Mouse (Mus musculus) midbrain, embryonic 14.5 days (tissue): ENCODE data around the gene Dazl. TPM values are rescaled to one million over a fixed set of nuclear protein-coding genes. Genes with fewer than 3 reads are reported as not detected.

ENCODE experiments used
- ATAC-seq: fragments of 200-750 bp; cut with Nextera tagmentation; 2 replicates; pipeline ENCODE4 v1.8.0; 2017; ENCODE audit warnings: moderate number of reproducible peaks, moderate library complexity; ENCODE audit not compliant: low FRiP score, low TSS enrichment
- DNase-seq: peaks from one replicate; pipeline ENCODE4 v3.0.0-alpha.2; 2015
- H3K27ac ChIP-seq: fragments of 300-500 bp; sonication (generic); replicated peaks from 2 replicates; pipeline ENCODE4 v1.5.1; 2014; ENCODE audit warnings: mild to moderate bottlenecking, low read depth, low read length, moderate library complexity
- H3K27me3 ChIP-seq: fragments of 300-500 bp; sonication (generic); 2 replicates; pipeline ENCODE4 v1.6.1; 2014; ENCODE audit warnings: low read length, control low read depth, mixed read lengths; ENCODE audit not compliant: control insufficient read depth, insufficient read depth
- H3K36me3 ChIP-seq: fragments of 300-500 bp; sonication (generic); 2 replicates; pipeline ENCODE4 v1.6.1; 2014; ENCODE audit warnings: low read length, control low read depth; ENCODE audit not compliant: control insufficient read depth, insufficient read depth
- H3K4me1 ChIP-seq: fragments of 300-500 bp; sonication (generic); 2 replicates; pipeline ENCODE4 v1.6.1; 2014; ENCODE audit warnings: mild to moderate bottlenecking, antibody characterized with exemption, low read length, control low read depth; ENCODE audit not compliant: control insufficient read depth, insufficient read depth
- H3K4me2 ChIP-seq: fragments of 300-500 bp; sonication (generic); 2 replicates; pipeline ENCODE4 v1.6.1; 2014; ENCODE audit warnings: mild to moderate bottlenecking, low read length, moderate library complexity
- H3K4me3 ChIP-seq: fragments of 300-500 bp; sonication (generic); replicated peaks from 2 replicates; pipeline ENCODE4 v1.5.1; 2014; ENCODE audit warnings: low read depth, low read length
- H3K9ac ChIP-seq: fragments of 300-500 bp; sonication (generic); replicated peaks from 2 replicates; pipeline ENCODE4 v1.6.1; 2014; ENCODE audit warnings: mild to moderate bottlenecking, low read length, moderate library complexity
- H3K9me3 ChIP-seq: fragments of 300-500 bp; sonication (generic); 2 replicates; pipeline ENCODE4 v1.6.1; 2016; ENCODE audit warnings: low read length, control low read depth, mixed read lengths; ENCODE audit not compliant: control insufficient read depth
- WGBS: fragments of 180-500 bp; shearing (Covaris S2); extraction: QIAGEN DNeasy Blood & Tissue Kit; methylation state at CpG from one replicate; pipeline ENCODE4 v1.1.7; 2014; 5-methylcytosine and 5-hydroxymethylcytosine counted together
- polyA plus RNA-seq: library from polyadenylated mRNA; unstranded; fragments of >200 nt; fragmentation: Nextera tagmentation; extraction: Ambion mirVana; gene quantifications from 2 replicates; pipeline ENCODE4 v1.2.1, GENCODE M21; 2014

Dazl gene
- 0.36 and 0.55 TPM in 2 replicates for polyA plus RNA-seq

GRCm38 (mm10) chr17:50293241-50293731 is at the start of gene Dazl:
Dazl (minus strand) TSS chr17:50293636.
- H3K27ac ChIP-seq = peak within 1 kb of the TSS; percentile 60
- H3K9ac ChIP-seq = peak within 1 kb of the TSS; percentile 51
- H3K4me1 ChIP-seq = no peaks in the 10 kb centered on the region
- ATAC-seq (peak; percentile 32), DNase-seq (no peak)
- H3K9me3 ChIP-seq = peaks cover 13% of the 10 kb centered on the region; the same call in 1 of the 2 replicates
- peak within 1 kb of the TSS; percentile 42 for H3K4me3 ChIP-seq
- H3K27me3 ChIP-seq = no peaks in the 10 kb centered on the region
- H3K4me2 ChIP-seq = peak within 1 kb of the TSS; percentile 57
- H3K36me3 ChIP-seq = no peaks in the 10 kb centered on the region
- WGBS = 92% methylated on average over 43 of the region's 43 CpGs

DNA sequence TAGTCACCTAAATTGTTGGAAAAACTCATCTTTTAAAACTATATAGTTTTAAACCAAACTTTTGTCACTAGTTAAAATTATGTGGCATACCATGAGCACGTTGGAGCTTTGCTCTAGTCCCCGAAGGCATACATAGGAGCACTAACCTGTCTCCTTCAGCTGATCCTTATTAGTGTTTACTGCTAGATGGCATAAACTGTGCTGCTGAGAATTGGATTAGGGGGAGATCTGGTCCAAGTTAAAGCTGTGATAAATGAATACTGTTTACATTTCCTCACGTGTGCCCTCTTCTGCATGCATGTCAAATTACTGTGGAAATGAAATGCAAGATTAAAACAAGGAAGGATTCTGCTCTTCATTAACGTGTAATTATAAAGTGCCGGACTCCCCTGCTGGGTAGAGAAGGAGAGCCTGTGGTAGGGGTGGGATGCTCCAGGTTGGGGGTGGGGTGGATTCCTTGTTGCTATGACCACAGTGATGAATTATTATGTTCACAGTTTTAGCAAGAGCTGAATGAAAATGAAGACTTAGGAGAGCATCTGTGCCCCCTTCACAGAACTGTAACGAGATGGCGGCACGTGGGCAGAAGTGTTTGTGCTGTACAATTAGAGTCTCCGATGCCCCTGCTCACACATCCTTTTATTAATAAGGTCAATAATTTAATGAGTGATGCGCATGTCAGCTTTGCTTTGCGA is 48.6 kb upstream of the Dazl start:
- H3K4me2 ChIP-seq = no peak overlapping the region
- ATAC-seq (peak; percentile 34; the same call in 1 of the 2 replicates), DNase-seq (peak; percentile 53)
- no peaks in the 10 kb centered on the region for H3K9me3 ChIP-seq
- no peak overlapping the region for H3K27ac ChIP-seq
- no peaks in the 10 kb centered on the region for H3K27me3 ChIP-seq
- no peak overlapping the region for H3K4me3 ChIP-seq
- H3K9ac ChIP-seq = no peak overlapping the region
- 64% methylated on average over 11 of the region's 11 CpGs for WGBS
- H3K4me1 ChIP-seq = 0 out of 2 replicates have a peak, but pooled peaks cover 5% of the 10 kb centered on the region
- no peaks in the 10 kb centered on the region for H3K36me3 ChIP-seq

DNA sequence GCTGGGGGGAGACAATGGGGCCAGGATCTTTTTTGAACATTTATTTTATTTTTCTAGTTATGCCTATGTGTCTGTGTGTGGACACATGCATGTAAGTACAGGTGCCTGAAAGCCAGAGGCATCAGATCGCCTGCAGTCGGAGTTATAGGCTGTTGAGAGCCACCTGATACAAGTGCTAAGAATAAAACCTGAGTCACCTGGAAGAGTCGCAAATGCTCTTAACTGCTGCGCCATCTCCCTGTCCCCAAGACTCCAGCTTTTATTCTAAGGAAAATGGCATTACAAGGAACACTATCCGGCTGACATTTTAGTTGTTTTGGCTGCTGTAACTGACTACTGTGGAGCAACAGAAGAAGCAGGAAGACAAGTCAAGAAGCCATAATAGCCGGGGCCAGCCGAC is 45.5 kb upstream of the Dazl start:
- H3K9me3 ChIP-seq = no peaks in the 10 kb centered on the region
- H3K27me3 ChIP-seq = no peaks in the 10 kb centered on the region
- WGBS = 92% methylated on average over 7 of the region's 7 CpGs
- no peak overlapping the region for H3K27ac ChIP-seq
- DNase-seq = no peak
- no peak overlapping the region for H3K4me3 ChIP-seq
- H3K9ac ChIP-seq = no peak overlapping the region
- ATAC-seq = no peak
- H3K36me3 ChIP-seq = no peaks in the 10 kb centered on the region
- no peak overlapping the region for H3K4me2 ChIP-seq
- H3K4me1 ChIP-seq = 0 out of 2 replicates have a peak, but pooled peaks cover 5% of the 10 kb centered on the region

- H3K27ac ChIP-seq = no peak overlapping the region
- ATAC-seq = no peak
These were observed 42.3 kb upstream of the Dazl start for GRCm38 (mm10) chr17:50335776-50336175.

DNA sequence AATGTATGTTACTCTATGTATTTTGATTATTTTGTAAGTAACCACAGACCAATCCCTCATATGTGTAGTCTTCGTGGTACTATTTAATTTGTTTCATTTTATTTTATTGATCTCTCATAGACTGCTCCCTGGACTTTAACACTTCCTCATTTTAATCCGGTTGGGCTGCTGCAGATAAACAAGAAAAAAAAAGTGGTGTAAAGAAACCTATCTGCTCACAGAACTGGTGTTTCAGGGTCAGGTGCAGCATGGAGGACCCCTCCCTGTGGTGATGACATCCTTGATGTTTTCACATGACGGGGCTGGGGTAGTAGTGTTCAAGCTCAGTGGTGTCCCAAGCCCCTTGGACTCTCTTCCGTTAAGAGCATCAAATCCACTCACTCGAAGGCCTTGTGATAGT is 41.3 kb upstream of the Dazl start:
- no peak overlapping the region for H3K27ac ChIP-seq
- ATAC-seq (no peak), DNase-seq (no peak)
- no peaks in the 10 kb centered on the region for H3K36me3 ChIP-seq
- H3K4me1 ChIP-seq = no peaks in the 10 kb centered on the region
- no peak overlapping the region for H3K4me2 ChIP-seq
- no peak overlapping the region for H3K4me3 ChIP-seq
- WGBS = 91% methylated on average over 5 of the region's 5 CpGs
- no peaks in the 10 kb centered on the region for H3K9me3 ChIP-seq
- H3K9ac ChIP-seq = no peak overlapping the region
- H3K27me3 ChIP-seq = no peaks in the 10 kb centered on the region

More at GRCm38 (mm10) chr17:50335776-50336175, 42.3 kb upstream of the Dazl start:
- WGBS = 80% methylated on average over 2 of the region's 2 CpGs
- Histone ChIP-seq H3K36me3 (no peaks in the 10 kb centered on the region), H3K4me2 (no peak overlapping the region), H3K27me3 (no peaks in the 10 kb centered on the region), H3K9ac (no peak overlapping the region), H3K4me1 (no peaks in the 10 kb centered on the region), H3K4me3 (no peak overlapping the region), H3K9me3 (no peaks in the 10 kb centered on the region)
- no peak for DNase-seq

DNA sequence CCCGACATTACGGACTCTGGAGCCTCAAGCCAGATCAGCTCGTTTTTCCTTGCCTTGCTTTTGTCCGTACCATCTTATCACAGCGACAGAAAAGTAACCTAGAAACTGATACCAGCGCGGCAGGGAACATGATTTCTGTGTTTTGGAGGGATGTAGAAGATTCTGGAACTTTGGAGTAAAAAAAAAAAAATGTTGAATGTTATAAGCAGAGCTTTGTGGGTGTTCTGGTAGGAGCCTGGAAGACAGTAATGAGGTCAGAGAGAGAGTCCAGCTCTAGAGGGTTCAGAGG is 38.5 kb upstream of the Dazl start:
- Histone ChIP-seq H3K9me3 (no peaks in the 10 kb centered on the region), H3K27ac (no peak overlapping the region), H3K4me1 (no peaks in the 10 kb centered on the region), H3K4me3 (no peak overlapping the region), H3K4me2 (no peak overlapping the region), H3K36me3 (no peaks in the 10 kb centered on the region), H3K27me3 (no peaks in the 10 kb centered on the region), H3K9ac (no peak overlapping the region)
- DNase-seq (no peak), ATAC-seq (no peak)
- WGBS = 96% methylated on average over 7 of the region's 7 CpGs

- no peak for DNase-seq
- WGBS = 95% methylated on average over 8 of the region's 8 CpGs
- H3K36me3 ChIP-seq = no peaks in the 10 kb centered on the region
These were observed 38.0 kb upstream of the Dazl start for GRCm38 (mm10) chr17:50331171-50332011.

DNA sequence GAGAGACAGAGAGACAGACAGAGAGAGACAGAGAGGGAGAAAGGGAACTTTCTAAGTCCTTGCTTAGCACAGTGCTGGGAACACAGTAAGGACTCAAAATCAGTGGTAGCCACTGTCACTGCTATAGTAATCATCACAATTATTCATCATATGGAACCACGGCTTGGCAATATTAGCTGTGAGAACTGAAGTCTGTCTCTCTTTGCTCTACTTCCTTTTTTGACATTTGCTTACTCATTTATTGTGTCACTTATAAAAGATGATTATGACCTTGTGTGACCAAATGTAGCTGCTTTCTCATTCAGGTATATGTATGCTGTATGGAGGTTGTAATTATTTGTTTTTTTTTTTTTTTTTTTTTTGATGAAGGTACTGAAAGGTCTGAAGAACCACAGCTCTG is 36.8 kb upstream of the Dazl start:
- H3K4me3 ChIP-seq = no peak overlapping the region
- no peak overlapping the region for H3K4me2 ChIP-seq
- no peaks in the 10 kb centered on the region for H3K27me3 ChIP-seq
- H3K36me3 ChIP-seq = no peaks in the 10 kb centered on the region
- no peak overlapping the region for H3K9ac ChIP-seq
- WGBS = 91% methylated on average over 1 of the region's 1 CpGs
- no peaks in the 10 kb centered on the region for H3K9me3 ChIP-seq
- ATAC-seq = no peak
- DNase-seq = no peak
- H3K27ac ChIP-seq = no peak overlapping the region
- no peaks in the 10 kb centered on the region for H3K4me1 ChIP-seq

More at GRCm38 (mm10) chr17:50331171-50332011, 38.0 kb upstream of the Dazl start:
- no peak for ATAC-seq
- H3K4me2 ChIP-seq = no peak overlapping the region
- H3K4me3 ChIP-seq = no peak overlapping the region
- H3K27ac ChIP-seq = no peak overlapping the region
- no peaks in the 10 kb centered on the region for H3K9me3 ChIP-seq
- no peak overlapping the region for H3K9ac ChIP-seq
- no peaks in the 10 kb centered on the region for H3K4me1 ChIP-seq
- H3K27me3 ChIP-seq = no peaks in the 10 kb centered on the region
